Mouse (Mus musculus) C2C12 (cell line): Measurements from ENCODE around the gene Arf3. TPM values are rescaled to one million over a fixed set of nuclear protein-coding genes. Genes with fewer than 3 reads are reported as not detected.
A peak's percentile ranks its signal among the peaks of the same experiment; 100 is the strongest.

ENCODE experiments used
- H3K27me3 ChIP-seq: one replicate; pipeline ENCODE4 v1.6.1; 2011; ENCODE audit not compliant: control insufficient read depth, insufficient read depth, insufficient read length
- H3K36me3 ChIP-seq: one replicate; pipeline ENCODE4 v1.6.1; 2011; ENCODE audit not compliant: control insufficient read depth, insufficient read depth
- H3K4me3 ChIP-seq: one replicate; pipeline ENCODE4 v1.5.1; 2011; ENCODE audit warnings: mild to moderate bottlenecking, control low read depth; ENCODE audit not compliant: poor library complexity, insufficient read depth, severe bottlenecking
- H3K79me2 ChIP-seq: one replicate; pipeline ENCODE4 v1.6.1; 2011; ENCODE audit not compliant: control insufficient read depth, insufficient read depth
- H3K79me3 ChIP-seq: one replicate; pipeline ENCODE4 v1.6.1; 2011; ENCODE audit warnings: low read depth, control low read depth
- H3ac ChIP-seq: one replicate; pipeline ENCODE3; 2011; ENCODE audit warnings: low read depth; ENCODE audit not compliant: control insufficient read depth, insufficient read length
- CEBPB ChIP-seq: IDR thresholded peaks from one replicate; pipeline ENCODE4 v1.6.1; 2011; ENCODE audit warnings: low read depth, mild to moderate bottlenecking, control low read depth, moderate library complexity
- CTCF ChIP-seq: IDR thresholded peaks from one replicate; pipeline ENCODE4 v1.5.1; 2011; ENCODE audit not compliant: control insufficient read depth, insufficient read depth, insufficient read length
- FOSL1 ChIP-seq: IDR thresholded peaks from one replicate; pipeline ENCODE4 v1.8.0; 2011; ENCODE audit warnings: mild to moderate bottlenecking, low read length; ENCODE audit not compliant: poor library complexity, insufficient read depth, severe bottlenecking
- MAX ChIP-seq: IDR thresholded peaks from one replicate; pipeline ENCODE4 v1.6.1; 2011; ENCODE audit warnings: mild to moderate bottlenecking, control low read depth
- MYOD1 ChIP-seq: IDR thresholded peaks from one replicate; pipeline ENCODE4 v1.6.1; 2011; ENCODE audit warnings: low read depth; ENCODE audit not compliant: control insufficient read depth, insufficient read length
- MYOG ChIP-seq: IDR thresholded peaks from one replicate; pipeline ENCODE4 v1.6.1; 2011; ENCODE audit not compliant: control insufficient read depth, insufficient read length; ENCODE audit errors: extremely low read depth
- USF1 ChIP-seq: IDR thresholded peaks from one replicate; pipeline ENCODE4 v1.6.1; 2011; ENCODE audit warnings: low read depth, mild to moderate bottlenecking, control low read depth, moderate library complexity
- polyA plus RNA-seq: library from polyadenylated mRNA; unstranded; fragments of >200 nt; fragmentation: generic; extraction: Trizol; gene quantifications from one replicate; pipeline ENCODE4 v1.2.1, GENCODE M21; 2012; ENCODE audit warnings: missing spikeins

Gene Arf3
- polyA plus RNA-seq, 1 experiment: 126 TPM

GRCm38 (mm10) chr15:98778191-98778770 is 15.3 kb upstream of the Arf3 start:
- peak; percentile 44 for TF ChIP-seq MAX
- TF ChIP-seq USF1: no peak
- Histone ChIP-seq H3K27me3 (no peaks in the 10 kb centered on the region), H3K79me3 (peaks cover 4% of the 10 kb centered on the region), H3K4me3 (peak overlapping the region; percentile 63), H3K79me2 (peaks cover 23% of the 10 kb centered on the region), H3K36me3 (peaks cover 16% of the 10 kb centered on the region), H3ac (peak overlapping the region; percentile 78)

DNA sequence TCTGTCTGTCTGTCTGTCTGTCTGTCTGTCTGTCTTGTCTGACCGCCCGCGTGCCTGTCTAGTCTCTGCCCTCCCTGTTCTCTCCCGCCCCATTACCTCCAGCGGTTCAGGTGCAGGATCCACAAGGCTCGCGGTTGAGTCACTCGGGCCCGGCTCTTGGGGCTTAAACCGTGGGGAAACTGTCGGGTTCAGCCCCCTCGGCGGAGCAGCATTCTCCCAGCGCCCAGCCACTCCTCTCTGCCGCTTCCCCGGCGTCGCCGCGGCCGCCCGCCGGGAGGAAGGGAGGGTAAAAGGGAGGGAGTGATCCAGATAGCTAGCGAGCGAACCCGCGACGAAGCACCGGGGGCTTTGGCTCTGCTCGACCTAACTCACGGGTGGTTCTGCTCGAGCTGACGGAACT is 14.7 kb upstream of the Arf3 start, which contains the start of gene Wnt10b:
Gene Wnt10b, minus strand, starts transcription at position 389 of the 400 bp plus-strand sequence.
- H3K36me3 ChIP-seq: peaks cover 21% of the 10 kb centered on the region
- peak within 1 kb of the TSS; percentile 78 for H3ac ChIP-seq
- peaks cover 23% of the 10 kb centered on the region for H3K79me2 ChIP-seq
- H3K4me3 ChIP-seq: peak within 1 kb of the TSS; percentile 63
- TF ChIP-seq MYOD1 (no peak), MYOG (no peak), FOSL1 (no peak), USF1 (no peak), CTCF (no peak), CEBPB (no peak), MAX (no peak)
- H3K79me3 ChIP-seq: peaks cover 4% of the 10 kb centered on the region
- no peaks in the 10 kb centered on the region for H3K27me3 ChIP-seq

- Histone ChIP-seq H3ac (no peak overlapping the region), H3K36me3 (peaks cover 27% of the 10 kb centered on the region), H3K27me3 (no peaks in the 10 kb centered on the region), H3K79me3 (peaks cover 4% of the 10 kb centered on the region), H3K4me3 (peak overlapping the region; percentile 63), H3K79me2 (peaks cover 23% of the 10 kb centered on the region)
- TF ChIP-seq MAX (no peak), MYOG (no peak), CTCF (no peak), MYOD1 (no peak), USF1 (no peak), CEBPB (no peak), FOSL1 (no peak)
Measured at GRCm38 (mm10) chr15:98777005-98777616, 14.1 kb upstream of the Arf3 start.

GRCm38 (mm10) chr15:98776280-98777004 is 13.4 kb upstream of the Arf3 start:
- TF ChIP-seq MAX (no peak), CTCF (peak; percentile 75)
- Histone ChIP-seq H3K36me3 (peaks cover 34% of the 10 kb centered on the region), H3K79me2 (peaks cover 23% of the 10 kb centered on the region), H3K79me3 (peaks cover 4% of the 10 kb centered on the region), H3ac (no peak overlapping the region), H3K4me3 (peak overlapping the region; percentile 63), H3K27me3 (no peaks in the 10 kb centered on the region)

DNA sequence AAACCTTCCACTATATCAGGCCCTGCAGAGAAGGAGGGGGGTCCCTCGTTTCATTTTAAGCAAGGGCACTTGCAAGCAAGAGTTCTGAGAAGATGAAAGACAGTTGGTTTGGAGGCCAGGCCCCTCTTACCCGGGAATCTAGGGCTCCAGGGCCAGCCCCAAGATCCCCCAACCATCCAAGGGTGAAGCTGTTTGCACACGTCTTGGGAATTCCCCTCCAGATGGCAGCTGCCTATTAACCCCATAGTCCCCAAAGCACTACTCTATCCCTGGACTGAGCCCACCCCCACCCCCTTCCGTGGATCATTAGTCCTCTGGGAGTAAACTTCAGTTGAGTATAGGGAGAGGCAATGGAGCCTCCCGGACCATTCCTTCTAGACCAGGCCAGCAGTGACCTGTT is 12.5 kb upstream of the Arf3 start:
- Histone ChIP-seq H3K4me3 (no peak overlapping the region), H3K27me3 (no peaks in the 10 kb centered on the region), H3K36me3 (peaks cover 39% of the 10 kb centered on the region), H3K79me3 (peaks cover 4% of the 10 kb centered on the region), H3ac (no peak overlapping the region), H3K79me2 (peaks cover 23% of the 10 kb centered on the region)
- no peak for TF ChIP-seq CTCF
- no peak for TF ChIP-seq MYOG
- TF ChIP-seq FOSL1: no peak
- TF ChIP-seq USF1: no peak
- TF ChIP-seq CEBPB: no peak
- TF ChIP-seq MAX: no peak
- TF ChIP-seq MYOD1: no peak

DNA sequence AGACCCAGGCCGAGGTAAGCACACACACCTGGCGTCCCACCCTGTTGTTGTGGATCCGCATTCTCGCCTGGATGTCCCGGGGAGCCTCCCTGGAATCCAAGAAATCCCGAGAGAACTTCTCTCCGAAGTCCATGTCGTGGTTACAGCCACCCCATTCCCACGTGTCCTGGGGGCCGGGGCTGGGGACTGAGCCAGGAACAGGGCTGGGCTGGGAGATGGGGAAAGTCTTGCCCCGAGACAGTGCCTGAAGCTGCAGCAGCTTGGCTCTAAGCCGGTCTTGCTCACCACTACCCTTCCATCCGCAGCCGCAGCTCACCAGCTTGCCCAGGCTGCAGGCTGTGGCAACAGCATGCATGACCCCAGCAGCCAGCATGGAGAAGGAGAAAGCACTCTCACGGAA is 11.1 kb upstream of the Arf3 start:
- Histone ChIP-seq H3K79me2 (peaks cover 23% of the 10 kb centered on the region), H3K27me3 (no peaks in the 10 kb centered on the region), H3ac (no peak overlapping the region), H3K79me3 (peaks cover 4% of the 10 kb centered on the region), H3K4me3 (no peak overlapping the region), H3K36me3 (peaks cover 39% of the 10 kb centered on the region)
- TF ChIP-seq MAX (no peak), MYOD1 (no peak), MYOG (no peak), CEBPB (no peak), FOSL1 (no peak), CTCF (no peak), USF1 (no peak)
